Mouse (Mus musculus) retina, postnatal 1 day (tissue): Measurements from ENCODE around the gene Cd53.

ENCODE experiments used
- DNase-seq: peaks from one replicate; pipeline ENCODE4 v3.0.0-alpha.2; 2012

Gene Cd53

GRCm38 (mm10) chr3:106789930-106790329, at the start of gene Cd53:
Gene Cd53 (minus strand): TSS chr3:106790149.
- DNase-seq = no peak

GRCm38 (mm10) chr3:106832107-106832506, 42.2 kb upstream of the Cd53 start:
- DNase-seq = no peak

DNA sequence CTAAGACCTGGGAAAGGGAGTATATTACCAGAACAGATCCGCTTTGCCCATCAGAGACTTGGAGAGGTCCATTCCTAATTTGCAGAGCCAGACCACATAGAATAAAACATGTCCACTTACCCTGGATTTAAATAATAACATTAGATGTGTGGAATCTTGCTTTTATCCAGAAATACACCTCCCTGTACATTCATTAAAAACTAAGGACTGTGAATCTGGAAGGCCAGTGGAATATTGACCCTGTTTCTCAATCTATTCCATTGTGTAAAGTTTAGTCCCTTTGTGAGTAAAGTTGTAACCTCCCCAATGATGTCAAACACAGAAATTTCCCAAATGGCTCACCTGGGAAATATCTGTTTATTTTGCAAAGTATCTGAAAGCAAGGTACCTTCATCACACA, 36.2 kb upstream of the Cd53 start, which contains the start of gene Olfr266:
Olfr266 (minus strand) TSS at position 101 of the 400 bp plus-strand sequence.
- no peak for DNase-seq

DNA sequence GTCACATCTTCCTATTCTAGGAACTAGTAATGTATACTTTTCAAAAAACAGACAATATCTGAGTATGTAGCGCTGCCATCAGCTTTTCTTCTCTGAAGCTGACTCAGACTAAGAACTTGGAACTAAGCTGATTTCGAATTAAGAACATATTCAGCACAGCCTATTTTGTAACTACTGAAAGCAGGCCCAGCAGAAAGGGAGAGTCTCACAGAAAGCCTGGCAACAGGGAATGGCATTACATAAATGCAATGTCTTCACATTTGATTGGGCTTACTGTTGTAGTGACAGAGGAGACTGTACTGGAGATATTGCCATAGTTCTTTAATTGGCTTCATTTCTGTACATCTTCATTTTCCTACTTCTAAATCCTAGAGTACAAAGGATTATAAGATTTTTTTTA, 27.7 kb upstream of the Cd53 start:
- no peak for DNase-seq

GRCm38 (mm10) chr3:106808972-106809695, 19.2 kb upstream of the Cd53 start:
- DNase-seq = no peak

DNA sequence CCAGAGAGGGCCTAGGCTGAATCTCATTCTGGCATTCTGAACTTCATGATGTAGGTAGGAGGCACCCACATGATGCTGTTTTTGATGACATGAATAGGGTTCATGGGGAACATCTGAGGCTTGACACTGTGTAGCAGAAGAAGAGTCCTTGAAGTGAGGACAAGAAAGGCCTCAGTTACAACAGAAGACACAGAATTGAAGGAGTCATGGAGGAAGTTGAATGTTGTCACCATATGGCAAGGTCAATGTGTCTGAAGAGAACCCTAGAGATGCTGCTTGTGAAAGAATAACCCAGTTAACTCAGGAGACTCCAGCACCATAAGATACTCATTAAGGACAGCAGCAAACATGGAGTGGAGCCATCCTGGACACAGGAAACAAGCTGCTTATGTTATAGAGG, 8.1 kb upstream of the Cd53 start:
- no peak for DNase-seq

DNA sequence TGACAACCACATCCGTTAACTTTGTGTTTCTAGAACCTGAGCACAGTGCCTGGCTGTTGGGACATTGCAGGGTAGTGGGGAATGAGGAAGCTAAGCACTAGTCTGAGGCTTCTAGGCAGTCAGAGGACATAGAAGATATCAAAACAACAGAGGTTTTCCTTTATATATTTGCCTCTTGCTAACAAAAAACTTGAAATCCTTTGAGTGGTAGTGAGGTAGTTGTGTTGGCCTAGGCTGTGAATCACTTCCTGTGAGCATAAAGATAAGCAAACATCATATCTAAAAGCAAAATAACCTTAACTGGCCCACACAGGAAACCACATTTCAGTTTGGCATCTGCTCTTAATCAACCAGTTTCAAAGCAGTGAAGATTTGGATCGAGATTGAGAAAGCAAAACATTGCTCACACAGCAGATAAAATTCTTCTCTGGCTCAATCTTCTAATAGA, 1.5 kb downstream of the Cd53 start:
- DNase-seq = no peak

GRCm38 (mm10) chr3:106787972-106788371, 2.0 kb downstream of the Cd53 start:
- DNase-seq = no peak

DNA sequence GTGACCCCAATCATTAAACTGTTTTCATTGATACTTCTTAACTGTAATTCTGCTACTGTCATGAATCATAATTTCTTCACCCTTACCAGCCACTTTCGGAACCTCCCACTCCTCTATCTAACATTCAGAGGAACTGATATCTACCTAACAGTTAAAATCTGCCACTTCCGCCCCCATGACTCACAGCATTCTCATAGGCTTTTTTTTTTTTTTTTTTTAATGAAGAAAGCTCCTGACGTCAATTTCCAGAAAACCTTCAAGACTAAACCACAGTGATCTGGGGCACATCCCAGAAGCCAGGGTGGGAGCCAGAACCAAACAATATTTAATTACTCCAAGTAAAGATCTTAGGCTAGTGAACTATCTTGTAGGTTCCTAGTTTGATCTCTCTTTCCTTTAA, 4.8 kb downstream of the Cd53 start:
- DNase-seq = no peak

GRCm38 (mm10) chr3:106771834-106772233, 18.1 kb downstream of the Cd53 start:
- DNase-seq = no peak

DNA sequence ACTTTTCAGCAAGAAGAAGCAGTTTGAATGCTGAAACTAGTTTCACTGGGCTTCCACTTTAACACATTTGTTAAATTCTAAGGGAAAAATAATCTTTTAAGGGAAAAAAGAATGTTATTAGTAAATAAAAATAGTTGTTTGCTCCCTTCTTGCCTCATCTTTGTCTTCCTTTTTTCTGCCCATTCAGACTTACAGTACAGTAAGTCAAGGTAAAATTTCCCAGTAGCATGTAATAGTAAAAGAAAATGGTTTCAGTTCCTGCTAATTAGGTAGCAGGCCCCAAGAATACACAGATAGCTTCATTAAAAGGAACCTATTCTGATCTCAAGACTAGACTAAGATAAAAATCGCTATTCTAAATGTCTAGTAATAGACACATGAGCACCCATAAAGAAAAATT, 34.1 kb downstream of the Cd53 start:
- no peak for DNase-seq

GRCm38 (mm10) chr3:106722028-106722945, 67.7 kb downstream of the Cd53 start:
- peak; percentile 90 for DNase-seq

DNA sequence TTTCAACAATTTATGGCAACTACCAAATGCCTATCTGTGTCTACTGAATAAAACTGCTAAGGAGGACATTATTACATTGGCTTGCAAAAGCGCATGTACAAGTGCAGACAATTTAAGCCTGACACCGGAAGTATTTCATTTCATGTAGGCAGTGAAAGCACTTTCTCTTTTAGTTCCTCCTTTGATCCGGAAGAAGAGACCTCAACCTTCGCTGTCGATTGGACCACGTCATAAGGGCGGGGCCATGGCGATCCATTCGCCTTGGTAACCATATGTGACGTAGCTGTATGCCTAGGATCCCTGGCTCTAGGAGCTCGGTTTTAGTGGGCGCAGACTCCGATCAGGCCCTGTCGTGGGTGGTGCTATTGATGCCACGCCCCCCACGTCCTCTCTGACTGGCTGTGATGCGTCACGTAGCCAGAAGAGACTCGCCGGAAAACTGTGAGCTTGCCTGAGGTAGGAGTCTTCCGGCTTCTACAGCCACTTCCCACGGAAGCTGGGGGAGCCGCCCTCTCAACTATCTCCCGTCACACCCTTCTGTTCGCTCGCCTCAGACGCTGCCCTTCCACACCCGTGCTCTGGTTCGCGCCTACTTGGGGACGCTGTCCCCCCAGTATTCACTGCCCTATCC, 68.4 kb downstream of the Cd53 start:
- DNase-seq = peak; percentile 99
